Mouse (Mus musculus) heart, postnatal 25 days (tissue): ENCODE data around the gene Xrcc4. TPM values are rescaled to one million over a fixed set of nuclear protein-coding genes. Genes with fewer than 3 reads are reported as not detected.
"Not testable (repeated sequence)": the region's sequence is repeated elsewhere in the genome, so short reads cannot be mapped to it uniquely, and the experiment has no call there.

ENCODE experiments used
- DNase-seq: peaks from one replicate; pipeline ENCODE4 v3.0.0; 2022; ENCODE audit warnings: low spot score
- intact Hi-C: fragments of 180-260 bp; cut with DNase I; formaldehyde crosslinking; loops from one replicate; pipeline ENCODE4 v1.15.1; 2025
- total RNA-seq, 2 experiments: library from RNA; stranded (reverse); gene quantifications; 2 replicates each; pipeline ENCODE4 v1.2.3; 2021

The Xrcc4 gene
- total RNA-seq = 10 to 100 TPM in 1 of 2 experiments, 1 to 10 TPM in 1; 8.3 to 12.0 TPM

GRCm38 (mm10) chr13:90088962-90089824, at the start of gene Xrcc4, which contains the start of gene Tmem167:
Xrcc4 (minus strand) TSS chr13:90089608.
Tmem167 (plus strand) TSS chr13:90089123.
- peak; percentile 97 for DNase-seq
- intact Hi-C loops = loop anchor here (5.0 kb wide), 1 partner anchor 347 kb away; the partner anchor contains the start of gene Vcan

- intact Hi-C loops = no loop called here
- peak; percentile 1 for DNase-seq
Measured at GRCm38 (mm10) chr13:90136156-90136910, 46.9 kb upstream of the Xrcc4 start.

- intact Hi-C loops = no loop called here
- DNase-seq = no peak
Measured at GRCm38 (mm10) chr13:90111681-90112080, 22.3 kb upstream of the Xrcc4 start.

- intact Hi-C loops, DNase-seq: not testable (repeated sequence)
Measured at GRCm38 (mm10) chr13:90108746-90109145, 19.3 kb upstream of the Xrcc4 start.

- DNase-seq = no peak
- intact Hi-C loops = no loop called here
Measured at GRCm38 (mm10) chr13:90106139-90106538, 16.7 kb upstream of the Xrcc4 start.

GRCm38 (mm10) chr13:90101514-90101913, 12.1 kb upstream of the Xrcc4 start:
- intact Hi-C loops = no loop called here
- no peak for DNase-seq

GRCm38 (mm10) chr13:90089825-90090183, 396 bp upstream of the Xrcc4 start:
- intact Hi-C loops = loop anchor here (5.0 to 10.0 kb wide), 2 partner anchors 348 to 425 kb away; partner anchors contain the start of gene Vcan
- DNase-seq = no peak

GRCm38 (mm10) chr13:90061877-90062276, 27.5 kb downstream of the Xrcc4 start:
- no peak for DNase-seq

GRCm38 (mm10) chr13:90052408-90052807, 37.0 kb downstream of the Xrcc4 start:
- no peak for DNase-seq
- intact Hi-C loops = no loop called here

More at GRCm38 (mm10) chr13:90061877-90062276, 27.5 kb downstream of the Xrcc4 start:
- intact Hi-C loops = no loop called here

GRCm38 (mm10) chr13:90051735-90052134, 37.7 kb downstream of the Xrcc4 start:
- DNase-seq = no peak
- intact Hi-C loops = no loop called here

- intact Hi-C loops = no loop called here
- no peak for DNase-seq
Measured at GRCm38 (mm10) chr13:90039613-90040012, 49.8 kb downstream of the Xrcc4 start.

- intact Hi-C loops = no loop called here
- DNase-seq = no peak
Measured at GRCm38 (mm10) chr13:90032977-90033376, 56.4 kb downstream of the Xrcc4 start.

- DNase-seq = no peak
- intact Hi-C loops = no loop called here
Measured at GRCm38 (mm10) chr13:90032523-90032922, 56.9 kb downstream of the Xrcc4 start.

- intact Hi-C loops = no loop called here
- no peak for DNase-seq
Measured at GRCm38 (mm10) chr13:90030911-90031310, 58.5 kb downstream of the Xrcc4 start.

- intact Hi-C loops = no loop called here
- DNase-seq = no peak
Measured at GRCm38 (mm10) chr13:90012620-90013019, 76.8 kb downstream of the Xrcc4 start.

- DNase-seq = no peak
- intact Hi-C loops = no loop called here
Measured at GRCm38 (mm10) chr13:90012198-90012597, 77.2 kb downstream of the Xrcc4 start.

GRCm38 (mm10) chr13:90011129-90011528, 78.3 kb downstream of the Xrcc4 start:
- intact Hi-C loops = no loop called here
- DNase-seq = no peak

- no peak for DNase-seq
- intact Hi-C loops = no loop called here
Measured at GRCm38 (mm10) chr13:90009786-90010185, 79.6 kb downstream of the Xrcc4 start.

GRCm38 (mm10) chr13:90005561-90005960, 83.8 kb downstream of the Xrcc4 start:
- DNase-seq = no peak
- intact Hi-C loops = no loop called here

GRCm38 (mm10) chr13:89997531-89997930, 91.9 kb downstream of the Xrcc4 start:
- DNase-seq = no peak
- intact Hi-C loops = no loop called here

GRCm38 (mm10) chr13:89986087-89986486, 103.3 kb downstream of the Xrcc4 start:
- no peak for DNase-seq
- intact Hi-C loops = no loop called here
